ENCODE assay signal across 8 mouse cellular contexts in the genomic region with DNA sequence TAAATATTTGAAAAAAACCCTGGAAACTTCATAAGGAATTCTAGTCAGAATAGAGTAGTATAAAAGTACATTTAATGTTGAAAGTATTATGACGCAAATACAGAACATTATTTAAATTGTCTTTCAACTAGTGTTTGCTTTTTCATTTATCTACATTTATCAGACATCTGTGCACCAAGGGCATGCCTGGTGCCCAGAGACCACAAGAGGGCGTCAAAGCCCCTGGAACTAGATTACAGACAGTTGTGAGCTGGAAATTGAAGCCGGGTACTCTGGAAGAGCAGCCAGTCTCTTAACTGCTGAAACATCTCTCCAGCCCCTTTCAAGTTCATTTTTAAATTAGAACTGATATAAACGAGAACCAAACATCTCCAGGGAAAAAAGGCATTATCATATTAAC. TPM values are rescaled to one million over a fixed set of nuclear protein-coding genes. Genes with fewer than 3 reads are reported as not detected.
DNase-seq lines count a peak whose midpoint lies in the region; ATAC-seq and TF ChIP-seq lines count a peak whose summit lies in the region.
"Had no signal": no experiment of that assay in that cellular context is flagged by ENCODE, and none has a peak within 500 bp of the region (broad histone marks: within the 10 kb centered on the region; RNA-seq: fewer than 3 reads in every experiment).

No protein-coding gene starts in this region.

- no peak overlapping the region for H3K9ac ChIP-seq in intestine, postnatal 0 days (ENCODE audit: low read depth, low read length)
- no peak overlapping the region for H3K9ac ChIP-seq in intestine, embryonic 15.5 days
- H3K9ac ChIP-seq: embryonic facial prominence, embryonic 15.5 days had no signal

- H3K4me3 ChIP-seq in intestine, postnatal 0 days (ENCODE audit: low read depth, low read length), result no peak overlapping the region
- no peak overlapping the region for H3K4me3 ChIP-seq in intestine, embryonic 15.5 days (replicated peaks)
- H3K4me3 ChIP-seq: embryonic facial prominence, embryonic 15.5 days had no signal

- H3K4me2 ChIP-seq in intestine, postnatal 0 days (replicated peaks; ENCODE audit: low read depth), result no peak overlapping the region
- H3K4me2 ChIP-seq in intestine, embryonic 15.5 days (replicated peaks), result no peak overlapping the region
- H3K4me2 ChIP-seq: embryonic facial prominence, embryonic 15.5 days had no signal

- no peak for ATAC-seq in intestine, postnatal 0 days
- no peak for ATAC-seq in intestine, embryonic 15.5 days
- ATAC-seq in hematopoietic stem cell, adult 5-6 weeks (replicated peaks in 1 of 2; ENCODE audit: insufficient read depth in 1 of 2, low FRiP score in 2 of 2, low TSS enrichment in 1 of 2, low read depth in 1 of 2, poor library complexity in 2 of 2, severe bottlenecking in 2 of 2), result peak; percentile 37 to 49; a peak in 3 of 4 replicates
- no peak for ATAC-seq in inflammation-experienced regulatory T-cells, adult 6 months

- H3K4me1 ChIP-seq in intestine, postnatal 0 days (replicated peaks; ENCODE audit: control insufficient read depth, insufficient read depth, low read length), result no peaks in the 10 kb centered on the region
- H3K4me1 ChIP-seq in intestine, embryonic 15.5 days (replicated peaks), result no peaks in the 10 kb centered on the region
- H3K4me1 ChIP-seq: embryonic facial prominence, embryonic 15.5 days had no signal

- DNase-seq in CD4-positive helper T cell, adult 2 months (ENCODE audit: low read depth, low spot score), result peak; percentile 51
- DNase-seq in ES-CJ7 (ENCODE audit: low read depth, low spot score), result peak; percentile 54
- peak; percentile 44 for DNase-seq in retina, postnatal 7 days (ENCODE audit: low read depth, low spot score)

- H3K9me3 ChIP-seq in intestine, postnatal 0 days (ENCODE audit: control insufficient read depth), result no peaks in the 10 kb centered on the region
- no peaks in the 10 kb centered on the region for H3K9me3 ChIP-seq in intestine, embryonic 15.5 days
- H3K9me3 ChIP-seq: embryonic facial prominence, embryonic 15.5 days had no signal

- 60% methylated on average over 4 of the region's 4 CpGs for WGBS in intestine, postnatal 0 days
- 55% methylated on average over 4 of the region's 4 CpGs for WGBS in intestine, embryonic 15.5 days

- no peaks in the 10 kb centered on the region for H3K27me3 ChIP-seq in intestine, postnatal 0 days (replicated peaks; ENCODE audit: control insufficient read depth, insufficient read depth, low read length)
- no peaks in the 10 kb centered on the region for H3K27me3 ChIP-seq in intestine, embryonic 15.5 days (replicated peaks)
- H3K27me3 ChIP-seq: embryonic facial prominence, embryonic 15.5 days had no signal

- H3K36me3 ChIP-seq in intestine, postnatal 0 days (ENCODE audit: control insufficient read depth, insufficient read depth), result peaks cover 36% of the 10 kb centered on the region
- H3K36me3 ChIP-seq in intestine, embryonic 15.5 days, result peaks cover 4% of the 10 kb centered on the region; the same call in 1 of the 2 replicates

- H3K27ac ChIP-seq in intestine, postnatal 0 days (ENCODE audit: low read depth, low read length), result no peak overlapping the region
- no peak overlapping the region for H3K27ac ChIP-seq in intestine, embryonic 15.5 days
- H3K27ac ChIP-seq: embryonic facial prominence, embryonic 15.5 days had no signal

- TF ChIP-seq CTCF in intestine, postnatal 0 days (IDR thresholded peaks at IDR 0.05; ENCODE audit: low read depth), result peak; percentile 69

RNA-seq across cellular contexts. Expression of a gene that starts 23.0 kb away (rescaled TPM):
- polyA plus RNA-seq in intestine, postnatal 0 days (2015; fragmentation: Nextera tagmentation; extraction: Ambion mirVana), result 57.4 and 66.2 TPM in 2 replicates
- polyA plus RNA-seq in intestine, embryonic 15.5 days (2015; fragmentation: Nextera tagmentation; extraction: Ambion mirVana), result 64.3 and 74.9 TPM in 2 replicates
- 101 and 125 TPM in 2 replicates for total RNA-seq in hematopoietic stem cell, adult 5-6 weeks (2017)
- polyA plus RNA-seq in inflammation-experienced regulatory T-cells, adult 6 months (2017; shearing (Covaris generic)), result 10 to 100 TPM; 48.4 to 62.8 (median 60.1) TPM

Comparison
In these comparisons a context has a peak if more than half of its experiments do, and no peak if none do; other contexts are left out.
1. ATAC-seq: peak in hematopoietic stem cell, adult 5-6 weeks (2 of 2); none in intestine, postnatal 0 days (single experiment), intestine, embryonic 15.5 days (single experiment) and inflammation-experienced regulatory T-cells, adult 6 months (single experiment).
2. Peak in every context shown above with its lines, with median percentiles within 50 percentile points of each other: DNase-seq.